Mouse (Mus musculus) heart, embryonic 13.5 days (tissue): ENCODE measurements at regions not wholly inside any gene's neighbourhood (a gene's known extent, or its start where the extent isn't known, plus 50 kb on each side); places are given as distances from the start of the nearest gene placed in this dataset.

Source experiments
- ATAC-seq: fragments of 200-750 bp; cut with Nextera tagmentation; 2 replicates; pipeline ENCODE4 v1.8.0; 2017; ENCODE audit warnings: moderate TSS enrichment; ENCODE audit not compliant: insufficient number of reproducible peaks, low FRiP score, low TSS enrichment; ENCODE audit errors: extremely low read depth
- H3K27ac ChIP-seq: fragments of 300-500 bp; sonication (generic); replicated peaks from 2 replicates; pipeline ENCODE4 v1.5.1; 2015; ENCODE audit warnings: moderate library complexity, mild to moderate bottlenecking, inconsistent platforms
- H3K27me3 ChIP-seq: fragments of 300-500 bp; sonication (generic); replicated peaks from 2 replicates; pipeline ENCODE4 v1.6.1; 2015; ENCODE audit warnings: mild to moderate bottlenecking, inconsistent platforms
- H3K36me3 ChIP-seq: fragments of 300-500 bp; sonication (generic); 2 replicates; pipeline ENCODE4 v1.6.1; 2015; ENCODE audit warnings: mild to moderate bottlenecking, inconsistent platforms
- H3K4me1 ChIP-seq: fragments of 300-500 bp; sonication (generic); 2 replicates; pipeline ENCODE4 v1.6.1; 2015; ENCODE audit warnings: inconsistent platforms
- H3K4me2 ChIP-seq: fragments of 300-500 bp; sonication (generic); 2 replicates; pipeline ENCODE4 v1.6.1; 2015; ENCODE audit warnings: inconsistent platforms, mild to moderate bottlenecking, moderate library complexity
- H3K4me3 ChIP-seq: fragments of 300-500 bp; sonication (generic); 2 replicates; pipeline ENCODE4 v1.5.1; 2015; ENCODE audit warnings: moderate library complexity, mild to moderate bottlenecking, inconsistent platforms
- H3K9ac ChIP-seq: fragments of 300-500 bp; sonication (generic); 2 replicates; pipeline ENCODE4 v1.6.1; 2015; ENCODE audit warnings: inconsistent platforms, mild to moderate bottlenecking, moderate library complexity
- H3K9me3 ChIP-seq: fragments of 300-500 bp; sonication (generic); 2 replicates; pipeline ENCODE4 v1.6.1; 2016; ENCODE audit warnings: inconsistent platforms
- WGBS: fragments of 180-500 bp; shearing (Covaris S2); methylation state at CpG from one replicate; pipeline ENCODE4 v1.1.7; 2015; ENCODE audit warnings: mixed read lengths; 5-methylcytosine and 5-hydroxymethylcytosine counted together

DNA sequence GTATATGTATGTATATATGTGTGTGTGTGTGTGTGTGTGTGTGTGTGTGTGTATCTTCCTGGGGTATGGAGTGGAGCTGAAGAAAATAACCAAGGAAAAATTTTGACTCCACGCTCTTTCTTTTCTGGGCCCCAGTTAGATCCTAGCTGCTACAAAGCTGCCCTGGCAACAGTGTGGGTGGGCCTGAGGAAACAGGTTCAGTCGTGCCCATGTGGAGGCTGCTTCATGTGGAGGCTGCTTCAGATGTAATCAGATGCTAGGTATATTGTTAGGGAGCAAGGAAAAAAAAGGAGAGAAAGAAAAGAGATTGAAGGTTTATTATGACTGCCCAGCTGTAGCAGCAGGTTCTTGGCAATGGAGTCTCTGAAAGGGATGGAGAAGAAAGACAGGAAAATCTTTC lies 100.6 kb downstream of the Fam168b start:
- WGBS = 64% methylated on average over 2 of the region's 2 CpGs
- Histone ChIP-seq H3K27me3 (peaks cover 14% of the 10 kb centered on the region), H3K9me3 (peaks cover 3% of the 10 kb centered on the region; the same call in 1 of the 2 replicates), H3K4me2 (no peak overlapping the region), H3K4me1 (no peaks in the 10 kb centered on the region), H3K36me3 (peaks cover 7% of the 10 kb centered on the region; the same call in 1 of the 2 replicates), H3K27ac (no peak overlapping the region), H3K4me3 (no peak overlapping the region), H3K9ac (no peak overlapping the region)
- no peak for ATAC-seq

DNA sequence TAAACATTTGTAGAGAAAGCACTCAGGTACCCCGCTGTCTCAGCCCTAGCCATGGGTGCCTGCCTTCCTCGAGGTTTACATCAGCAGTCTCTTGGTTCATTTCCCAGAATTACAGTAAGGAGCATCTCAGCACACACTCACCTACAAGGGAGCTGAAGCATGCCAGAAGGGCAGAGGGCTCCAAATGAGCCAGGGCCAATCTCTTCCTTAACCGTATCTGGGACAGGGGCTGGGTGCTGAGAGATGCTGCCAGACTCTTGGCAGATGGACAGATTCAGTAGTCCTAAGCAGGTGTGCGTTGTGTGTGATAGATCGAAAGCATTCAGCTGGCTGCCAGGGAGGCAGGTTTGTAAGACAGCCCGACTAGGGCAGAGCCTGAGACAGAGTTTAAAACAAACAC lies 97.0 kb downstream of the Fam168b start:
- no peak overlapping the region for H3K4me2 ChIP-seq
- no peak for ATAC-seq
- H3K9ac ChIP-seq = no peak overlapping the region
- H3K4me1 ChIP-seq = peaks cover 14% of the 10 kb centered on the region
- peaks cover 3% of the 10 kb centered on the region; the same call in 1 of the 2 replicates for H3K9me3 ChIP-seq
- WGBS = 62% methylated on average over 6 of the region's 6 CpGs
- peaks cover 7% of the 10 kb centered on the region; the same call in 1 of the 2 replicates for H3K36me3 ChIP-seq
- H3K4me3 ChIP-seq = no peak overlapping the region
- H3K27me3 ChIP-seq = peaks cover 48% of the 10 kb centered on the region
- H3K27ac ChIP-seq = no peak overlapping the region

- peaks cover 75% of the 10 kb centered on the region for H3K27me3 ChIP-seq
Measured at GRCm38 (mm10) chr1:34749161-34750040, 93.5 kb downstream of the Fam168b start.

DNA sequence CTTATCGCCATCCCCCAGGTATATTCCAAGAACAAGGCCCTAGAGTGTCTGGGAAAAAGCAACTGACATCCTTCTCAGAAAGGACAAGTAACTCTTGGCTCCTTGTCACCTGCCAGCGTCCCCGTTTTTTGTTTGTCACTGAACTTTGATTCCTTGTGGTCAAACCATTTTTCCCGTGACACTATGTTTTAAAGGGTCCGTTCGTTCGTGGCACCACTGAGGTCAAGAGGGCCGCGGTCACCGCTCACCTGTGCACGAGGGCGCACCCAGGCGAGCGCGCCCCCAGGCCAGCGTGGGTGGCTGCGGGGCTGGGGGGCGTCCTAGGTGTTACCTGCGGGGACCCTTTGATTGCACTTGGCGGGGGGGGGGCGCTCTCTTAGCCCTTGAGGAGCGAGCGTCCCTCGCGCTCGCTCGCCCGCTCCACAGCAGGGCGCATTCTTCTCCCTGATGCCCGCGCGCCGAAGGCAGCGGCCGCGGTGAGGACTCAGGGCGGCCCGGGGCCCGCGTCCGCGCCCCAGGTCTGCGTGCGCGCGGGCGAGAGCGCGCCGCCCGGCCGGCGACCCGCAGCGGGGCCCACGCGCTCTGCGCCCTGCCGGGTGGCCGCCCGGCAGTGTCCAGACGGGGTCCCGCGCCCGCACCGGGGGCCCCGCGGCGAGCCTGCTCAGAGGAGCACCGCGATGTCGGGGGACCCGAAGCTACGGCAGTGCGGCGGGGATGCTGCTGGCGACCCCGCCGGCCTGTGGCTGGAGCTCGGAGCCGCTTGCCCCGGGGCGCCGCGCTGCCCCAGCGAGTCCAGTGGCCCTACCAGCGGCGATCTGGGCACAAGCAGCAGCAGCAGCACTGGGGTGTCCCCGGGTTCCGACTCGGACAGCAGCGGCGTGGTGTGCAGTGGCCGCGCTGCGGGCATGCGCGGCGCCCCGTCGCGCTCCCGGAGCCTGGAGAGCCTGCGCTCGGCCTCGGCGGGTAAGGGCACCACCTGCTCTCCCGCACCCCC lies 92.5 kb downstream of the Fam168b start:
- 1% methylated on average over 103 of the region's 108 CpGs for WGBS
- H3K27me3 ChIP-seq = peaks cover 83% of the 10 kb centered on the region
- no peak for ATAC-seq

More at GRCm38 (mm10) chr1:34749161-34750040, 93.5 kb downstream of the Fam168b start:
- H3K9ac ChIP-seq = peak overlapping the region; percentile 80
- H3K4me3 ChIP-seq = peak overlapping the region; percentile 75
- H3K4me2 ChIP-seq = peak overlapping the region; percentile 99
- no peak overlapping the region for H3K27ac ChIP-seq
- ATAC-seq = no peak
- H3K9me3 ChIP-seq = no peaks in the 10 kb centered on the region
- H3K4me1 ChIP-seq = peaks cover 21% of the 10 kb centered on the region
- H3K36me3 ChIP-seq = no peaks in the 10 kb centered on the region
- WGBS = 12% methylated on average over 14 of the region's 14 CpGs

GRCm38 (mm10) chr1:34751128-34751527 lies 91.7 kb downstream of the Fam168b start:
- H3K9me3 ChIP-seq = no peaks in the 10 kb centered on the region
- H3K27ac ChIP-seq = no peak overlapping the region
- peak overlapping the region; percentile 80; the same call in 1 of the 2 replicates for H3K9ac ChIP-seq
- WGBS = 6% methylated on average over 6 of the region's 6 CpGs
- peaks cover 80% of the 10 kb centered on the region for H3K27me3 ChIP-seq
- no peak for ATAC-seq
- peak overlapping the region; percentile 75 for H3K4me3 ChIP-seq
- H3K4me2 ChIP-seq = peak overlapping the region; percentile 99
- H3K4me1 ChIP-seq = peaks cover 21% of the 10 kb centered on the region
- no peaks in the 10 kb centered on the region for H3K36me3 ChIP-seq

More for the DNA sequence above, 92.5 kb downstream of the Fam168b start:
- Histone ChIP-seq H3K4me2 (peak overlapping the region; percentile 99), H3K9ac (peak overlapping the region; percentile 80), H3K4me3 (peak overlapping the region; percentile 75), H3K4me1 (peaks cover 21% of the 10 kb centered on the region), H3K36me3 (no peaks in the 10 kb centered on the region), H3K9me3 (no peaks in the 10 kb centered on the region), H3K27ac (no peak overlapping the region)

DNA sequence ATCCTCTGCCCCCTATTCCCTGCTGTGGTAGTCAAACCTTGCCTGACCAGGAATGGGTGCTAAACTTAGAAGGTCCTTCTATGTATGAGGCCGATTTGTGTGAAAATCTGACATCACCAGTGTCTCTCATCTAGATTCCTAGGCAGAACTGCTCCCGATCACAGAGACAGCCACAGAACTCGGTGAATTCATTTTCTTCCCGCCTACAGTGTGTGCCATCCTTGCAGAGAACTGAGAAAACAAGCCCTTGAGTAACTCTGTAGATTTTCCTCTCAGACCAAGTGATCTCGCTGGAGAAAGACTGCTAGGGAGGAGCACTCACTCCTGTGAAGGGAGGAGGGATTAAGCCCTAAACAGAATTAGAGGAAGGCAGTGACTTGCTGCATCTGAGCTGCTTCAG lies 89.3 kb downstream of the Fam168b start:
- no peak overlapping the region for H3K4me2 ChIP-seq
- no peaks in the 10 kb centered on the region for H3K36me3 ChIP-seq
- no peak overlapping the region for H3K9ac ChIP-seq
- no peak overlapping the region for H3K4me3 ChIP-seq
- no peak overlapping the region for H3K27ac ChIP-seq
- no peak for ATAC-seq
- WGBS = 50% methylated on average over 5 of the region's 5 CpGs
- H3K4me1 ChIP-seq = peaks cover 21% of the 10 kb centered on the region
- peaks cover 58% of the 10 kb centered on the region for H3K27me3 ChIP-seq
- H3K9me3 ChIP-seq = no peaks in the 10 kb centered on the region

- H3K36me3 ChIP-seq = no peaks in the 10 kb centered on the region
- H3K4me3 ChIP-seq = no peak overlapping the region
- H3K9me3 ChIP-seq = no peaks in the 10 kb centered on the region
- no peak overlapping the region for H3K27ac ChIP-seq
- no peaks in the 10 kb centered on the region for H3K27me3 ChIP-seq
- no peak overlapping the region for H3K9ac ChIP-seq
- WGBS = 72% methylated on average over 4 of the region's 4 CpGs
- no peaks in the 10 kb centered on the region for H3K4me1 ChIP-seq
- H3K4me2 ChIP-seq = no peak overlapping the region
- ATAC-seq = no peak
Measured at GRCm38 (mm10) chr1:34760547-34760946, 82.3 kb downstream of the Fam168b start.

GRCm38 (mm10) chr1:34761436-34761835 lies 81.4 kb downstream of the Fam168b start:
- no peak overlapping the region for H3K9ac ChIP-seq
- H3K27me3 ChIP-seq = no peaks in the 10 kb centered on the region
- no peak overlapping the region for H3K4me2 ChIP-seq
- no peaks in the 10 kb centered on the region for H3K4me1 ChIP-seq
- H3K27ac ChIP-seq = no peak overlapping the region
- H3K36me3 ChIP-seq = no peaks in the 10 kb centered on the region
- no peak overlapping the region for H3K4me3 ChIP-seq
- no peak for ATAC-seq
- H3K9me3 ChIP-seq = no peaks in the 10 kb centered on the region

DNA sequence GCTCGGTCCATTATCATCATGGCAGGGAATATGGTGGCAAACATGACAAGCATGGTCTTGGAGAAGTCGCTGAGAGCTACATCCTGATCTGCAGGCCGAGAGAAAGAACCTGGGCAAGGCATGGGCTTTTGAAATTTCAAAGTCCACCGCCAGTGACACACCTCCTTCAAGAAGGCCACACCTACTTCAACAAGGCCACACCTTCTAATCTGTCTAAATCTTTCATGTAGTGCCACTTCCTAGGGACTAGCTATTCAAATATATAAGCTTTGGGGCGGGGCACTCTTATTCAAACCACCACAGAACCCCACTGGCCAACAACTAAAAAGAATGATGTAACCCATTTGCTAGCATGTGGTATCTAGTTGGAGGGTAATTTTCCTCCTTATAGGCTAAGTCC lies 81.0 kb downstream of the Fam168b start:
- 76% methylated on average over 5 of the region's 5 CpGs for WGBS
- H3K27ac ChIP-seq = no peak overlapping the region
- ATAC-seq = no peak
- H3K4me2 ChIP-seq = no peak overlapping the region
- H3K4me1 ChIP-seq = no peaks in the 10 kb centered on the region
- no peaks in the 10 kb centered on the region for H3K36me3 ChIP-seq
- no peaks in the 10 kb centered on the region for H3K9me3 ChIP-seq
- no peak overlapping the region for H3K9ac ChIP-seq
- no peak overlapping the region for H3K4me3 ChIP-seq
- no peaks in the 10 kb centered on the region for H3K27me3 ChIP-seq
